Mouse (Mus musculus) yolk sac, embryonic 10.5 days (tissue): ENCODE measurements around the gene Cenpu.

Source experiments
- DNase-seq: peaks from one replicate; pipeline ENCODE4 v3.0.0-alpha.2; 2017; ENCODE audit warnings: low spot score

Gene Cenpu

GRCm38 (mm10) chr8:46551615-46552440 lies at the start of gene Cenpu:
TSS of gene Cenpu (plus strand) at chr8:46552028.
- DNase-seq, result peak; percentile 99

- peak; percentile 57 for DNase-seq
Observed at GRCm38 (mm10) chr8:46502333-46503071, 49.3 kb upstream of the Cenpu start.

- no peak for DNase-seq
Observed at GRCm38 (mm10) chr8:46503072-46503695, 48.6 kb upstream of the Cenpu start.

GRCm38 (mm10) chr8:46504196-46504595 lies 47.6 kb upstream of the Cenpu start:
- peak; percentile 36 for DNase-seq

GRCm38 (mm10) chr8:46508488-46509395 lies 43.1 kb upstream of the Cenpu start:
- DNase-seq, result no peak

- DNase-seq, result no peak
Observed at GRCm38 (mm10) chr8:46509474-46509873, 42.4 kb upstream of the Cenpu start.

- no peak for DNase-seq
Observed at GRCm38 (mm10) chr8:46511336-46511735, 40.5 kb upstream of the Cenpu start.

GRCm38 (mm10) chr8:46512538-46512937 lies 39.3 kb upstream of the Cenpu start:
- no peak for DNase-seq

GRCm38 (mm10) chr8:46514027-46514426 lies 37.8 kb upstream of the Cenpu start:
- peak; percentile 65 for DNase-seq

- DNase-seq, result no peak
Observed at GRCm38 (mm10) chr8:46520667-46521066, 31.2 kb upstream of the Cenpu start.

GRCm38 (mm10) chr8:46526098-46526497 lies 25.7 kb upstream of the Cenpu start:
- peak; percentile 62 for DNase-seq

GRCm38 (mm10) chr8:46526821-46527220 lies 25.0 kb upstream of the Cenpu start:
- DNase-seq, result peak; percentile 13

GRCm38 (mm10) chr8:46529508-46529907 lies 22.3 kb upstream of the Cenpu start:
- DNase-seq, result peak; percentile 84

GRCm38 (mm10) chr8:46530541-46530940 lies 21.3 kb upstream of the Cenpu start:
- no peak for DNase-seq

- DNase-seq, result no peak
Observed at GRCm38 (mm10) chr8:46533926-46534325, 17.9 kb upstream of the Cenpu start.

- DNase-seq, result no peak
Observed at GRCm38 (mm10) chr8:46539701-46540100, 12.1 kb upstream of the Cenpu start.

- no peak for DNase-seq
Observed at GRCm38 (mm10) chr8:46543191-46543590, 8.6 kb upstream of the Cenpu start.

GRCm38 (mm10) chr8:46543662-46544061 lies 8.2 kb upstream of the Cenpu start:
- DNase-seq, result no peak

GRCm38 (mm10) chr8:46545854-46546253 lies 6.0 kb upstream of the Cenpu start:
- no peak for DNase-seq

- peak; percentile 31 for DNase-seq
Observed at GRCm38 (mm10) chr8:46546431-46547176, 5.2 kb upstream of the Cenpu start.

GRCm38 (mm10) chr8:46547245-46547644 lies 4.6 kb upstream of the Cenpu start:
- DNase-seq, result peak; percentile 72
